Mouse (Mus musculus) forebrain, embryonic 13.5 days (tissue): ENCODE results near the gene Gga1. TPM values are rescaled to one million over a fixed set of nuclear protein-coding genes. Genes with fewer than 3 reads are reported as not detected.
A peak's percentile ranks its signal among the peaks of the same experiment; 100 is the strongest.

Source experiments
- ATAC-seq: fragments of 200-750 bp; cut with Nextera tagmentation; 2 replicates; pipeline ENCODE4 v1.8.0; 2017
- H3K27ac ChIP-seq: fragments of 300-500 bp; sonication (generic); 2 replicates; pipeline ENCODE4 v1.5.1; 2015; ENCODE audit warnings: inconsistent platforms, mild to moderate bottlenecking, moderate library complexity
- H3K27me3 ChIP-seq: fragments of 300-500 bp; sonication (generic); 2 replicates; pipeline ENCODE4 v1.6.1; 2015; ENCODE audit warnings: mild to moderate bottlenecking, inconsistent platforms
- H3K36me3 ChIP-seq: fragments of 300-500 bp; sonication (generic); 2 replicates; pipeline ENCODE4 v1.6.1; 2015; ENCODE audit warnings: mild to moderate bottlenecking, inconsistent platforms; ENCODE audit not compliant: poor library complexity, severe bottlenecking
- H3K4me1 ChIP-seq: fragments of 300-500 bp; sonication (generic); 2 replicates; pipeline ENCODE4 v1.6.1; 2015; ENCODE audit warnings: inconsistent platforms
- H3K4me2 ChIP-seq: fragments of 300-500 bp; sonication (generic); 2 replicates; pipeline ENCODE4 v1.6.1; 2015; ENCODE audit warnings: inconsistent platforms, mild to moderate bottlenecking, moderate library complexity
- H3K4me3 ChIP-seq: fragments of 300-500 bp; sonication (generic); 2 replicates; pipeline ENCODE4 v1.5.1; 2015; ENCODE audit warnings: mild to moderate bottlenecking, inconsistent platforms
- H3K9ac ChIP-seq: fragments of 300-500 bp; sonication (generic); 2 replicates; pipeline ENCODE4 v1.6.1; 2015; ENCODE audit warnings: mild to moderate bottlenecking, inconsistent platforms
- H3K9me3 ChIP-seq: fragments of 300-500 bp; sonication (generic); replicated peaks from 2 replicates; pipeline ENCODE4 v1.6.1; 2016; ENCODE audit warnings: inconsistent platforms
- WGBS: fragments of 180-500 bp; shearing (Covaris S2); methylation state at CpG from one replicate; pipeline ENCODE4 v1.1.7; 2015; 5-methylcytosine and 5-hydroxymethylcytosine counted together
- polyA plus RNA-seq: library from polyadenylated mRNA; unstranded; fragments of >200 nt; fragmentation: Nextera tagmentation; extraction: Ambion mirVana; gene quantifications from 2 replicates; pipeline ENCODE4 v1.2.1, GENCODE M21; 2015

Gene Gga1
- polyA plus RNA-seq, result 50.3 and 53.7 TPM in 2 replicates

- peak; percentile 92 for ATAC-seq
- Histone ChIP-seq H3K4me1 (peaks cover 47% of the 10 kb centered on the region), H3K27ac (peak within 1 kb of the TSS; percentile 98), H3K4me2 (peak within 1 kb of the TSS; percentile 85), H3K9ac (peak within 1 kb of the TSS; percentile 83), H3K27me3 (no peaks in the 10 kb centered on the region), H3K36me3 (peaks cover 24% of the 10 kb centered on the region), H3K9me3 (no peaks in the 10 kb centered on the region), H3K4me3 (peak within 1 kb of the TSS; percentile 66)
- WGBS, result under 1% methylated on average over 65 of the region's 95 CpGs
Measured at GRCm38 (mm10) chr15:78876991-78877809, at the start of gene Gga1. Gene Gga1, plus strand, starts transcription at chr15:78877190.

GRCm38 (mm10) chr15:78828315-78828714, 48.7 kb upstream of the Gga1 start:
- H3K4me2 ChIP-seq, result no peak overlapping the region
- H3K4me1 ChIP-seq, result peaks cover 22% of the 10 kb centered on the region
- H3K4me3 ChIP-seq, result no peak overlapping the region
- WGBS, result 22% methylated on average over 5 of the region's 5 CpGs
- H3K27ac ChIP-seq, result no peak overlapping the region
- no peak overlapping the region for H3K9ac ChIP-seq
- H3K9me3 ChIP-seq, result no peaks in the 10 kb centered on the region
- ATAC-seq, result no peak
- H3K36me3 ChIP-seq, result no peaks in the 10 kb centered on the region
- peaks cover 29% of the 10 kb centered on the region for H3K27me3 ChIP-seq

GRCm38 (mm10) chr15:78829636-78830035, 47.4 kb upstream of the Gga1 start:
- WGBS, result 84% methylated on average over 1 of the region's 1 CpGs
- H3K27ac ChIP-seq, result no peak overlapping the region
- no peaks in the 10 kb centered on the region for H3K36me3 ChIP-seq
- H3K4me1 ChIP-seq, result peaks cover 22% of the 10 kb centered on the region
- H3K9me3 ChIP-seq, result no peaks in the 10 kb centered on the region
- H3K9ac ChIP-seq, result no peak overlapping the region
- H3K4me2 ChIP-seq, result no peak overlapping the region
- ATAC-seq, result no peak
- no peak overlapping the region for H3K4me3 ChIP-seq
- H3K27me3 ChIP-seq, result peaks cover 29% of the 10 kb centered on the region

GRCm38 (mm10) chr15:78830742-78831719, 46.0 kb upstream of the Gga1 start:
- no peak overlapping the region for H3K4me2 ChIP-seq
- H3K9ac ChIP-seq, result no peak overlapping the region
- no peak overlapping the region for H3K4me3 ChIP-seq
- peaks cover 21% of the 10 kb centered on the region for H3K27me3 ChIP-seq
- ATAC-seq, result no peak
- H3K9me3 ChIP-seq, result no peaks in the 10 kb centered on the region
- H3K27ac ChIP-seq, result no peak overlapping the region
- peaks cover 28% of the 10 kb centered on the region for H3K4me1 ChIP-seq
- H3K36me3 ChIP-seq, result no peaks in the 10 kb centered on the region
- 61% methylated on average over 10 of the region's 10 CpGs for WGBS

GRCm38 (mm10) chr15:78831720-78832657, 45.0 kb upstream of the Gga1 start:
- H3K4me2 ChIP-seq, result no peak overlapping the region
- H3K9ac ChIP-seq, result no peak overlapping the region
- H3K4me1 ChIP-seq, result peaks cover 28% of the 10 kb centered on the region
- WGBS, result 59% methylated on average over 19 of the region's 19 CpGs
- peak; percentile 25; the same call in 1 of the 2 replicates for ATAC-seq
- H3K4me3 ChIP-seq, result no peak overlapping the region
- H3K36me3 ChIP-seq, result no peaks in the 10 kb centered on the region
- no peaks in the 10 kb centered on the region for H3K9me3 ChIP-seq
- H3K27me3 ChIP-seq, result peaks cover 19% of the 10 kb centered on the region
- H3K27ac ChIP-seq, result peak overlapping the region; percentile 60; the same call in 1 of the 2 replicates

GRCm38 (mm10) chr15:78832701-78833123, 44.3 kb upstream of the Gga1 start:
- peak; percentile 73 for ATAC-seq
- Histone ChIP-seq H3K4me1 (peaks cover 28% of the 10 kb centered on the region), H3K27me3 (peaks cover 12% of the 10 kb centered on the region), H3K4me2 (no peak overlapping the region), H3K9me3 (no peaks in the 10 kb centered on the region), H3K4me3 (no peak overlapping the region), H3K9ac (peak overlapping the region; percentile 18; the same call in 1 of the 2 replicates), H3K36me3 (no peaks in the 10 kb centered on the region), H3K27ac (peak overlapping the region; percentile 60)
- WGBS, result 3% methylated on average over 13 of the region's 14 CpGs

- H3K4me1 ChIP-seq, result peaks cover 20% of the 10 kb centered on the region
- H3K9me3 ChIP-seq, result no peaks in the 10 kb centered on the region
- no peak overlapping the region for H3K4me2 ChIP-seq
- H3K27ac ChIP-seq, result no peak overlapping the region
- H3K4me3 ChIP-seq, result no peak overlapping the region
- ATAC-seq, result 0 out of 2 replicates have a peak, but pooled peaks have one; percentile 28
- no peak overlapping the region for H3K9ac ChIP-seq
- WGBS, result 96% methylated on average over 3 of the region's 3 CpGs
- peaks cover 3% of the 10 kb centered on the region for H3K27me3 ChIP-seq
- no peaks in the 10 kb centered on the region for H3K36me3 ChIP-seq
Measured at GRCm38 (mm10) chr15:78833582-78833981, 43.4 kb upstream of the Gga1 start.

- Histone ChIP-seq H3K36me3 (no peaks in the 10 kb centered on the region), H3K4me1 (peaks cover 24% of the 10 kb centered on the region), H3K4me3 (no peak overlapping the region), H3K27ac (no peak overlapping the region), H3K9ac (no peak overlapping the region), H3K9me3 (no peaks in the 10 kb centered on the region), H3K27me3 (no peaks in the 10 kb centered on the region), H3K4me2 (no peak overlapping the region)
- ATAC-seq, result no peak
- WGBS, result 64% methylated on average over 10 of the region's 10 CpGs
Measured at GRCm38 (mm10) chr15:78834233-78835005, 42.6 kb upstream of the Gga1 start.

GRCm38 (mm10) chr15:78835200-78836085, 41.5 kb upstream of the Gga1 start:
- WGBS, result 19% methylated on average over 12 of the region's 12 CpGs
- Histone ChIP-seq H3K9me3 (no peaks in the 10 kb centered on the region), H3K9ac (peak overlapping the region; percentile 30; the same call in 1 of the 2 replicates), H3K36me3 (no peaks in the 10 kb centered on the region), H3K4me1 (peaks cover 34% of the 10 kb centered on the region), H3K27ac (peak overlapping the region; percentile 35), H3K4me2 (no peak overlapping the region), H3K27me3 (peaks cover 5% of the 10 kb centered on the region; the same call in 1 of the 2 replicates), H3K4me3 (no peak overlapping the region)
- no peak for ATAC-seq
